Mouse (Mus musculus): ENCODE measurements around the gene Cog1. TPM values are rescaled to one million over a fixed set of nuclear protein-coding genes. Genes with fewer than 3 reads are reported as not detected.
A peak's percentile ranks its signal among the peaks of the same experiment; 100 is the strongest.

Cog1 gene
- total and polyA plus RNA-seq, 3 experiments = 29.4 to 113 (median 37.4) TPM

DNA sequence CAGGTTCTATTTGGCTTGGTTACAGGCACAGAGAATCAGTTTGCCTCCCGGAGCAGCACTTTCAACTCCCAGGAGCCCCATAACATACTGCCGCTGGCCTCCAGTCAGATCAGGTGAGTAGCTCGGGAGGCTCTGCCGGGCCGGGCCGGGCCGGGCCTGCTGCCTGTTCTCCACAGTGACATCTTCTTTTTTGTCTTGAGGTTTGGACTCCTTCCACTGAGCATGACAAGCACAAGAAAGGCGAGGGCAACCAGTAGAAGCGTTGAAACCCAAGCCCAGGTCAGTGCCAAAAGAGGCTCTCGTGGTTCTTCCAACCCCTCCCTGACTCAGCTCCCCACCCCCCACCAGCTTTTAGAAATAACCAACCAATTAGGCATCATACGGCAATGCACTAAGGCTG is 12.0 kb downstream of the Cog1 start:
- Histone ChIP-seq H3K27me3 (ENCODE audit: control insufficient read depth in 1 of 2, insufficient read depth in 2 of 2, low read length in 2 of 2) (no peaks in the 10 kb centered on the region), H3K27ac (ENCODE audit: control insufficient read depth, low read depth, low read length) (peak overlapping the region; percentile 65; the same call in 1 of the 2 replicates), H3K79me2 (ENCODE audit: control insufficient read depth, insufficient read depth, low read length, poor library complexity) (peaks cover 1% of the 10 kb centered on the region; the same call in 1 of the 2 replicates), H3K4me1 (ENCODE audit: control insufficient read depth in 1 of 2, insufficient read depth in 2 of 2, low read length in 2 of 2) (peaks cover 0 to 8% of the 10 kb centered on the region in 2 experiments; a peak in 2 of 4 replicates), H3K4me3 (ENCODE audit: control insufficient read depth in 1 of 2, insufficient read depth in 1 of 2, low read depth in 2 of 2, low read length in 2 of 2) (no peak overlapping the region), H3K9ac (ENCODE audit: control insufficient read depth, low read depth, low read length, poor library complexity, severe bottlenecking) (no peak overlapping the region), H3K9me3 (replicated peaks; ENCODE audit: insufficient read depth, low read length) (no peaks in the 10 kb centered on the region), H3K36me3 (ENCODE audit: control insufficient read depth in 1 of 2, insufficient read depth in 2 of 2, low read length in 2 of 2) (peaks cover 11 to 33% of the 10 kb centered on the region in 2 experiments)
- DNase-seq (ENCODE audit: low read depth, low spot score) = peak; percentile 68
- TF ChIP-seq TCF12 (IDR thresholded peaks at IDR 0.05; ENCODE audit: low read depth, low read length) (peak; percentile 35; the same call in 1 of the 2 replicates), MYC (IDR thresholded peaks at IDR 0.05; ENCODE audit: low read depth, low read length) (no peak), KAT2A (conservative IDR thresholded peaks at IDR 0.05; ENCODE audit: low read depth, low read length) (no peak), ZMIZ1 (IDR thresholded peaks at IDR 0.05; ENCODE audit: low read depth, low read length) (0 out of 2 replicates have a peak, but pooled peaks have one; percentile 10), GATA1 (IDR thresholded peaks at IDR 0.05; ENCODE audit: low read depth, low read length) (no peak), TBP (IDR thresholded peaks at IDR 0.05; ENCODE audit: low read depth, low read length) (no peak), ETS1 (IDR thresholded peaks at IDR 0.05; ENCODE audit: low read depth, low read length) (peak; percentile 74), MEF2A (IDR thresholded peaks at IDR 0.05; ENCODE audit: extremely low read depth, insufficient replicate concordance, low read depth, low read length, poor library complexity, severe bottlenecking) (no peak), POLR2AphosphoS2 (IDR thresholded peaks at IDR 0.05; ENCODE audit: low read length) (peak; percentile 53), EP300 (IDR thresholded peaks at IDR 0.05; ENCODE audit: low read depth in 1 of 2, low read length in 2 of 2) (peak; percentile 36 to 42; a peak in 3 of 4 replicates), POLR2A (IDR thresholded peaks at IDR 0.05; ENCODE audit: control insufficient read depth in 1 of 2, insufficient read depth in 1 of 2, low read depth in 1 of 2, low read length in 2 of 2, poor library complexity in 1 of 2) (0 out of 4 replicates have a peak, but pooled peaks of 1 of the 2 experiments have one; percentile 9), ZKSCAN1 (IDR thresholded peaks at IDR 0.05; ENCODE audit: low read depth, low read length) (no peak), MXI1 (IDR thresholded peaks at IDR 0.05; ENCODE audit: low read depth, low read length) (no peak; the same call in 1 of the 2 replicates), MYB (IDR thresholded peaks at IDR 0.05; ENCODE audit: low read depth, low read length) (peak; percentile 55; the same call in 1 of the 2 replicates), CHD2 (IDR thresholded peaks at IDR 0.05; ENCODE audit: low read length) (no peak), NELFE (IDR thresholded peaks at IDR 0.05; ENCODE audit: low read depth, low read length) (no peak), HCFC1 (IDR thresholded peaks at IDR 0.05; ENCODE audit: low read depth, low read length) (no peak)

DNA sequence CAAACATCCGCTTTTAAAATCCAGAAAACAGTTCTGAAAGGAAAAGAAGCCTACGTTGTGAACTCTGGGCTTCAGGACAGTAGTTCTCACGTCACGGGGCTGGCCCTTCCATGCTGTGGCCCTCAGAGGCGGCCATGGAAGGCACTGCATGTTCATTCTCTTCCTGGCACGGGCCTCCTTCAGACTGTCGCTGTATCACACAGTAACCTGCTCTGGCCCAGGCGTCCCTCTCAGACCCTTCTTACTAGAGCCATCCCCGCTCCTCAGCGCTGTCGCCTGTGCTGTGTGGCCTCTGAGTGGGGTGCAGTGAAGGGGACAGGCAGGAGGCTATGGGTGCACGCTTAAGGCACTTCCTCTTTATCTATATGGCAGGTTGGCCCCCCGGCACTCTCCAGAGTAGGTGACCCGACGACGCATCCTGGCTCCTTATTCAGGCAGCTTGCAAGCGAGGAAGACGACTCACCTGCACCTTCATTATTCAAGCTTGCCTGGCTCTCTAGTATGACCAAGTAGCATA is 12.9 kb downstream of the Cog1 start:
- H3K4me3 ChIP-seq (ENCODE audit: control insufficient read depth in 1 of 2, insufficient read depth in 1 of 2, low read depth in 2 of 2, low read length in 2 of 2) = no peak overlapping the region
- H3K79me2 ChIP-seq (ENCODE audit: control insufficient read depth, insufficient read depth, low read length, poor library complexity) = peaks cover 1% of the 10 kb centered on the region; the same call in 1 of the 2 replicates
- DNase-seq (ENCODE audit: low read depth, low spot score) = no peak
- peak overlapping the region; percentile 65; the same call in 1 of the 2 replicates for H3K27ac ChIP-seq (ENCODE audit: control insufficient read depth, low read depth, low read length)
- H3K4me1 ChIP-seq (ENCODE audit: control insufficient read depth in 1 of 2, insufficient read depth in 2 of 2, low read length in 2 of 2) = peaks cover 0 to 8% of the 10 kb centered on the region in 2 experiments; a peak in 2 of 4 replicates
- no peak for TF ChIP-seq HCFC1 (IDR thresholded peaks at IDR 0.05; ENCODE audit: low read depth, low read length)
- TF ChIP-seq GATA1 (IDR thresholded peaks at IDR 0.05; ENCODE audit: low read depth, low read length) = no peak
- TF ChIP-seq MYB (IDR thresholded peaks at IDR 0.05; ENCODE audit: low read depth, low read length) = no peak
- no peak for TF ChIP-seq USF1 (IDR thresholded peaks at IDR 0.05; ENCODE audit: low read depth, low read length)
- TF ChIP-seq ZNF384 (IDR thresholded peaks at IDR 0.05; ENCODE audit: low read depth, low read length) = no peak
- TF ChIP-seq MAFK (IDR thresholded peaks at IDR 0.05; ENCODE audit: borderline replicate concordance, low read depth, low read length) = no peak
- no peak for TF ChIP-seq GABPA (IDR thresholded peaks at IDR 0.05; ENCODE audit: low read depth, low read length)
- TF ChIP-seq MAZ (IDR thresholded peaks at IDR 0.05; ENCODE audit: low read depth, low read length) = no peak
- no peak for TF ChIP-seq CHD2 (IDR thresholded peaks at IDR 0.05; ENCODE audit: low read length)
- no peak for TF ChIP-seq CTCF (IDR thresholded peaks at IDR 0.05 in 2 of 3, conservative IDR thresholded peaks at IDR 0.05 in 1 of 3; ENCODE audit: control insufficient read depth in 1 of 3, insufficient read depth in 1 of 3, low read depth in 2 of 3, low read length in 3 of 3, poor library complexity in 1 of 3, severe bottlenecking in 1 of 3)
- TF ChIP-seq POLR2AphosphoS2 (IDR thresholded peaks at IDR 0.05; ENCODE audit: low read length) = no peak
- no peak for TF ChIP-seq JUND (IDR thresholded peaks at IDR 0.05; ENCODE audit: low read depth, low read length)
- no peak for TF ChIP-seq CHD1 (IDR thresholded peaks at IDR 0.05; ENCODE audit: low read depth, low read length)
- TF ChIP-seq NRF1 (IDR thresholded peaks at IDR 0.05; ENCODE audit: insufficient read depth, low read depth, low read length, poor library complexity, severe bottlenecking) = no peak
- TF ChIP-seq RCOR1 (IDR thresholded peaks at IDR 0.05; ENCODE audit: low read depth, low read length) = no peak
- TF ChIP-seq TAL1 (IDR thresholded peaks at IDR 0.05; ENCODE audit: low read length) = no peak
- H3K9ac ChIP-seq (ENCODE audit: control insufficient read depth, low read depth, low read length, poor library complexity, severe bottlenecking) = no peak overlapping the region
- H3K9me3 ChIP-seq (replicated peaks; ENCODE audit: insufficient read depth, low read length) = no peaks in the 10 kb centered on the region
- peaks cover 14 to 32% of the 10 kb centered on the region in 2 experiments for H3K36me3 ChIP-seq (ENCODE audit: control insufficient read depth in 1 of 2, insufficient read depth in 2 of 2, low read length in 2 of 2)
- H3K27me3 ChIP-seq (ENCODE audit: control insufficient read depth in 1 of 2, insufficient read depth in 2 of 2, low read length in 2 of 2) = no peaks in the 10 kb centered on the region

All from MEL (cell line).